Mouse (Mus musculus) testis, postnatal 14 days (tissue): ENCODE data around the gene Pomc.
"Not testable (repeated sequence)": the region's sequence is repeated elsewhere in the genome, so short reads cannot be mapped to it uniquely, and the experiment has no call there.

Experiments used
- DNase-seq: peaks from one replicate; pipeline ENCODE4 v3.0.0; 2021; ENCODE audit warnings: low spot score

Gene Pomc

GRCm38 (mm10) chr12:3968380-3968779 is 13.6 kb downstream of the Pomc start:
- DNase-seq: no peak

- not testable (repeated sequence) for DNase-seq
These were observed 18.4 kb downstream of the Pomc start for GRCm38 (mm10) chr12:3973169-3973568.

- DNase-seq: no peak
These were observed 26.2 kb downstream of the Pomc start for GRCm38 (mm10) chr12:3980991-3981349.

- DNase-seq: peak; percentile 85
These were observed 26.8 kb downstream of the Pomc start for GRCm38 (mm10) chr12:3981350-3982131.

GRCm38 (mm10) chr12:3982257-3982656 is 27.5 kb downstream of the Pomc start:
- no peak for DNase-seq

- DNase-seq: peak; percentile 56
These were observed 29.0 kb downstream of the Pomc start for GRCm38 (mm10) chr12:3983736-3984135.

- no peak for DNase-seq
These were observed 29.7 kb downstream of the Pomc start for GRCm38 (mm10) chr12:3984446-3984845.

GRCm38 (mm10) chr12:3989943-3990342 is 35.2 kb downstream of the Pomc start:
- DNase-seq: no peak

GRCm38 (mm10) chr12:3991047-3991446 is 36.3 kb downstream of the Pomc start:
- no peak for DNase-seq

- no peak for DNase-seq
These were observed 42.0 kb downstream of the Pomc start for GRCm38 (mm10) chr12:3996749-3997148.

GRCm38 (mm10) chr12:4000406-4000805 is 45.7 kb downstream of the Pomc start:
- DNase-seq: no peak

- DNase-seq: no peak
These were observed 49.9 kb downstream of the Pomc start for GRCm38 (mm10) chr12:4004648-4005047.

GRCm38 (mm10) chr12:4006079-4006478 is 51.3 kb downstream of the Pomc start:
- no peak for DNase-seq

- no peak for DNase-seq
These were observed 52.4 kb downstream of the Pomc start for GRCm38 (mm10) chr12:4007181-4007580.

- DNase-seq: no peak
These were observed 53.0 kb downstream of the Pomc start for GRCm38 (mm10) chr12:4007766-4008165.

- DNase-seq: no peak
These were observed 54.0 kb downstream of the Pomc start for GRCm38 (mm10) chr12:4008731-4009130.
